8 mouse cellular contexts compared by ENCODE assay signal in the genomic region with DNA sequence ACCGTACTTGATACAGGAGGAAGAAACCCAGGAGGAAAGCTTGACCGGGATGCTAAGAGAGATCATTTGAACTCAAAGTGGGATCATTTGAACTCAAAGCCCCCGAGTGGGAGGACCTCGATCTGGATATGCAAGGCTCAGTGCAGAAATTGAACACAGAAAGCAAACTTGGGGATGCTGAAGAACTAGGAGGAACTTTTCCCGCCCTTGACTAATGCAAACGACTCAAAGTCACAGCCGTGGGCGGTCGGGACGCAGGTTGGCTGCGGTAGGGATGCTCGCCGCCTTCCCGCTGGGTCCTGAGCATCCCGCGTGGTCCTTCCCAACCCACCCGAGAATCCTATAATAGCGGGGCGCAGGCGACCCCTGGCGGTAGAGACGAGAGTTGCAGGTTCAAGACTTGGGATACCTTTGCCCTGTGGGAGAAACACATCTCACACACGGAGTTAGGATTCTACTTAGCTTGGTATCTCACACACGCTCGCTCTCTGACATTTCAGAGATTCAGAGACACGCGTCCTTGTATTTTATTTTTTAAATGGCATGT. TPM values are rescaled to one million over a fixed set of nuclear protein-coding genes. Genes with fewer than 3 reads are reported as not detected.
DNase-seq lines count a peak whose midpoint lies in the region; ATAC-seq lines count a peak whose summit lies in the region.

No protein-coding gene starts in this region.

- H3K36me3 ChIP-seq in embryonic facial prominence, embryonic 13.5 days: no peaks in the 10 kb centered on the region
- peaks cover 2% of the 10 kb centered on the region for H3K36me3 ChIP-seq in limb, embryonic 12.5 days
- no peaks in the 10 kb centered on the region for H3K36me3 ChIP-seq in midbrain, embryonic 14.5 days (ENCODE audit: control insufficient read depth, insufficient read depth, low read length)

- peak overlapping the region; percentile 70 for H3K9ac ChIP-seq in embryonic facial prominence, embryonic 13.5 days
- H3K9ac ChIP-seq in limb, embryonic 12.5 days (replicated peaks): peak overlapping the region; percentile 63
- peak overlapping the region; percentile 44; the same call in 1 of the 2 replicates for H3K9ac ChIP-seq in midbrain, embryonic 14.5 days (replicated peaks; ENCODE audit: low read length)

- peak; percentile 86 for DNase-seq in CD4-positive, CD25-positive, alpha-beta regulatory T cell, adult 2 months (ENCODE audit: low read depth, low spot score)
- DNase-seq in heart, adult 8-10 months (ENCODE audit: low spot score): peak; percentile 90
- DNase-seq in kidney, adult 9 months: peak; percentile 89
- peak; percentile 94 for DNase-seq in midbrain, embryonic 14.5 days
- DNase-seq in spleen, postnatal 14 days (ENCODE audit: low spot score in 2 of 2): peak; percentile 59 to 77

- H3K27ac ChIP-seq in embryonic facial prominence, embryonic 13.5 days: no peak overlapping the region
- no peak overlapping the region for H3K27ac ChIP-seq in limb, embryonic 12.5 days
- H3K27ac ChIP-seq in midbrain, embryonic 14.5 days (replicated peaks; ENCODE audit: low read depth, low read length): no peak overlapping the region

- H3K4me1 ChIP-seq in embryonic facial prominence, embryonic 13.5 days: peaks cover 39% of the 10 kb centered on the region
- peaks cover 35% of the 10 kb centered on the region for H3K4me1 ChIP-seq in limb, embryonic 12.5 days (replicated peaks)
- peaks cover 28% of the 10 kb centered on the region for H3K4me1 ChIP-seq in midbrain, embryonic 14.5 days (ENCODE audit: control insufficient read depth, insufficient read depth, low read length)

- peaks cover 19% of the 10 kb centered on the region for H3K27me3 ChIP-seq in embryonic facial prominence, embryonic 13.5 days
- H3K27me3 ChIP-seq in limb, embryonic 12.5 days: peaks cover 19% of the 10 kb centered on the region
- H3K27me3 ChIP-seq in midbrain, embryonic 14.5 days (ENCODE audit: control insufficient read depth, insufficient read depth, low read length): peaks cover 8% of the 10 kb centered on the region; the same call in 1 of the 2 replicates

- H3K4me3 ChIP-seq in embryonic facial prominence, embryonic 13.5 days: peak overlapping the region; percentile 52
- H3K4me3 ChIP-seq in limb, embryonic 12.5 days (replicated peaks): peak overlapping the region; percentile 52
- H3K4me3 ChIP-seq in midbrain, embryonic 14.5 days (replicated peaks; ENCODE audit: low read depth, low read length): peak overlapping the region; percentile 36

- under 1% methylated on average over 27 of the region's 27 CpGs for WGBS in embryonic facial prominence, embryonic 13.5 days
- under 1% methylated on average over 27 of the region's 27 CpGs for WGBS in limb, embryonic 12.5 days
- under 1% methylated on average over 27 of the region's 27 CpGs for WGBS in midbrain, embryonic 14.5 days

- peak overlapping the region; percentile 93 for H3K4me2 ChIP-seq in embryonic facial prominence, embryonic 13.5 days
- H3K4me2 ChIP-seq in limb, embryonic 12.5 days: peak overlapping the region; percentile 88
- H3K4me2 ChIP-seq in midbrain, embryonic 14.5 days (ENCODE audit: low read length): peak overlapping the region; percentile 86

- no peak for ATAC-seq in CD4-positive, CD25-positive, alpha-beta regulatory T cell, adult 4 months
- no peak for ATAC-seq in embryonic facial prominence, embryonic 13.5 days (ENCODE audit: insufficient number of reproducible peaks, insufficient read depth, low FRiP score, low TSS enrichment, low read depth)
- no peak for ATAC-seq in limb, embryonic 12.5 days (ENCODE audit: insufficient number of reproducible peaks, insufficient read depth, low FRiP score, low TSS enrichment, low read depth)
- ATAC-seq in midbrain, embryonic 14.5 days (ENCODE audit: low FRiP score, low TSS enrichment): no peak

- H3K9me3 ChIP-seq in embryonic facial prominence, embryonic 13.5 days: no peaks in the 10 kb centered on the region
- no peaks in the 10 kb centered on the region for H3K9me3 ChIP-seq in limb, embryonic 12.5 days
- no peaks in the 10 kb centered on the region for H3K9me3 ChIP-seq in midbrain, embryonic 14.5 days (ENCODE audit: control insufficient read depth, low read length)

RNA-seq across cellular contexts. Expression of a gene that starts 2.0 kb away (rescaled TPM):
- polyA plus RNA-seq in CD4-positive, CD25-positive, alpha-beta regulatory T cell, adult 4 months (2017; shearing (Covaris generic)): 10 to 100 TPM; 71.2 to 78.1 TPM
- 93.2 and 106 TPM in 2 replicates for polyA plus RNA-seq in embryonic facial prominence, embryonic 13.5 days (2015; fragmentation: Nextera tagmentation; extraction: Ambion mirVana)
- total RNA-seq in heart, adult 8-10 months (2022): 10 to 100 TPM; 39.8 to 46.9 (median 44.4) TPM
- polyA plus RNA-seq in limb, embryonic 12.5 days (2016; fragmentation: Nextera tagmentation; extraction: Ambion mirVana): 92.3 and 105 TPM in 2 replicates
- polyA plus RNA-seq in midbrain, embryonic 14.5 days (2014; fragmentation: Nextera tagmentation; extraction: Ambion mirVana): 78.9 and 97.7 TPM in 2 replicates

RNA-seq across cellular contexts. Expression of a gene that starts 16.7 kb away (rescaled TPM):
- 10 to 100 TPM; 15.8 to 17.6 TPM for polyA plus RNA-seq in CD4-positive, CD25-positive, alpha-beta regulatory T cell, adult 4 months (2017; shearing (Covaris generic))
- 29.4 and 30.5 TPM in 2 replicates for polyA plus RNA-seq in embryonic facial prominence, embryonic 13.5 days (2015; fragmentation: Nextera tagmentation; extraction: Ambion mirVana)
- 10 to 100 TPM in 1 of 4 experiments, 1 to 10 TPM in 3; 8.8 to 12.7 (median 9.4) TPM for total RNA-seq in heart, adult 8-10 months (2022)
- polyA plus RNA-seq in limb, embryonic 12.5 days (2016; fragmentation: Nextera tagmentation; extraction: Ambion mirVana): 28.4 TPM in 2 replicates
- 16.4 and 18.9 TPM in 2 replicates for polyA plus RNA-seq in midbrain, embryonic 14.5 days (2014; fragmentation: Nextera tagmentation; extraction: Ambion mirVana)

RNA-seq across cellular contexts. Expression of a gene that starts 17.0 kb away (rescaled TPM):
- not detected for polyA plus RNA-seq in CD4-positive, CD25-positive, alpha-beta regulatory T cell, adult 4 months (2017; shearing (Covaris generic))
- polyA plus RNA-seq in embryonic facial prominence, embryonic 13.5 days (2015; fragmentation: Nextera tagmentation; extraction: Ambion mirVana): 8.3 and 12.6 TPM in 2 replicates
- total RNA-seq in heart, adult 8-10 months (2022): 10 to 100 TPM; 31.6 to 66.7 (median 47.6) TPM
- 7.1 and 9.3 TPM in 2 replicates for polyA plus RNA-seq in limb, embryonic 12.5 days (2016; fragmentation: Nextera tagmentation; extraction: Ambion mirVana)
- 1.6 and 1.9 TPM in 2 replicates for polyA plus RNA-seq in midbrain, embryonic 14.5 days (2014; fragmentation: Nextera tagmentation; extraction: Ambion mirVana)

RNA-seq across cellular contexts. Expression of a gene that starts 32.7 kb away (rescaled TPM):
- 1 to 10 TPM in 1 of 2 experiments, under 1 TPM in 1; 0.35 to 2.7 TPM for polyA plus RNA-seq in CD4-positive, CD25-positive, alpha-beta regulatory T cell, adult 4 months (2017; shearing (Covaris generic))
- 0.06 and 0.23 TPM in 2 replicates for polyA plus RNA-seq in embryonic facial prominence, embryonic 13.5 days (2015; fragmentation: Nextera tagmentation; extraction: Ambion mirVana)
- total RNA-seq in heart, adult 8-10 months (2022): 1 to 10 TPM; 1.2 to 9.8 (median 5.1) TPM
- polyA plus RNA-seq in limb, embryonic 12.5 days (2016; fragmentation: Nextera tagmentation; extraction: Ambion mirVana): 0.18 and 0.20 TPM in 2 replicates
- polyA plus RNA-seq in midbrain, embryonic 14.5 days (2014; fragmentation: Nextera tagmentation; extraction: Ambion mirVana): not detected in 2 replicates

RNA-seq across cellular contexts. Expression of a gene that starts 39.3 kb away (rescaled TPM):
- 10 to 100 TPM; 10.1 to 11.6 TPM for polyA plus RNA-seq in CD4-positive, CD25-positive, alpha-beta regulatory T cell, adult 4 months (2017; shearing (Covaris generic))
- 17.0 and 17.4 TPM in 2 replicates for polyA plus RNA-seq in embryonic facial prominence, embryonic 13.5 days (2015; fragmentation: Nextera tagmentation; extraction: Ambion mirVana)
- 10 to 100 TPM; 11.2 to 14.5 (median 13.2) TPM for total RNA-seq in heart, adult 8-10 months (2022)
- polyA plus RNA-seq in limb, embryonic 12.5 days (2016; fragmentation: Nextera tagmentation; extraction: Ambion mirVana): 22.9 and 23.8 TPM in 2 replicates
- 21.6 and 27.9 TPM in 2 replicates for polyA plus RNA-seq in midbrain, embryonic 14.5 days (2014; fragmentation: Nextera tagmentation; extraction: Ambion mirVana)
